Mouse (Mus musculus): Measurements from ENCODE around the gene Col28a1.

DNA sequence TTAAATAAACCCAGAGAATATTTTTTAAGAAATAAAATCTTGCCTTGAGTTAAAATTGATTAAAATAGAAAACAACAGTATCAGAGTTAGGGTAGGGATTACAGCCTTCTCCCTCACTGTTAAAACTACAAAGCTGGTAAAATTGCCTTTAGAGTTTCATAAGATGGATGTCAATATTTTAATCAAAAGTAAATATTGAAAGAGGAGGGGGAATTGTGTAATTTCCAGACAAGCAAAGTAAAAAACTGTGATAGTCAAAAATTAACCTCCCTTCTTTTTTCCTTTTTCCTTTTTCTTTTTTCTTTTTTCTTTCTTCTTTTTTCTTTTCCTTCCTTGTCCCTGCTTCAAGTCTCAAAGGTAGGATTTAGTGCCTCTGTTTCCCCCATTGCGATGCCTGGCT is 146.6 kb downstream of the Col28a1 start:
- no peak for TF ChIP-seq CTCF (IDR thresholded peaks at IDR 0.05; ENCODE audit: low read depth, low read length)
- no peak for TF ChIP-seq POLR2A (IDR thresholded peaks at IDR 0.05; ENCODE audit: borderline replicate concordance, low read depth, low read length)

All from bone marrow macrophage, adult 2 months (primary cell).